Mouse (Mus musculus) intestine, postnatal 0 days (tissue): Measurements from ENCODE around the gene Ablim1. TPM values are rescaled to one million over a fixed set of nuclear protein-coding genes. Genes with fewer than 3 reads are reported as not detected.

Experiments used
- ATAC-seq: fragments of 200-750 bp; cut with Nextera tagmentation; 2 replicates; pipeline ENCODE4 v1.8.0; 2017; ENCODE audit warnings: mild to moderate bottlenecking, moderate TSS enrichment, moderate library complexity
- H3K27ac ChIP-seq: fragments of 300-500 bp; sonication (generic); 2 replicates; pipeline ENCODE4 v1.5.1; 2014; ENCODE audit warnings: mild to moderate bottlenecking, low read depth, low read length, moderate library complexity
- H3K27me3 ChIP-seq: fragments of 300-500 bp; sonication (generic); replicated peaks from 2 replicates; pipeline ENCODE4 v1.6.1; 2014; ENCODE audit warnings: low read length, mixed read lengths; ENCODE audit not compliant: control insufficient read depth, insufficient read depth
- H3K36me3 ChIP-seq: fragments of 300-500 bp; sonication (generic); 2 replicates; pipeline ENCODE4 v1.6.1; 2014; ENCODE audit warnings: mild to moderate bottlenecking, moderate library complexity; ENCODE audit not compliant: control insufficient read depth, insufficient read depth
- H3K4me1 ChIP-seq: fragments of 300-500 bp; sonication (generic); replicated peaks from 2 replicates; pipeline ENCODE4 v1.6.1; 2014; ENCODE audit warnings: antibody characterized with exemption, low read length, mixed read lengths; ENCODE audit not compliant: control insufficient read depth, insufficient read depth
- H3K4me2 ChIP-seq: fragments of 300-500 bp; sonication (generic); replicated peaks from 2 replicates; pipeline ENCODE4 v1.6.1; 2014; ENCODE audit warnings: low read depth, mild to moderate bottlenecking, moderate library complexity
- H3K4me3 ChIP-seq: fragments of 300-500 bp; sonication (generic); 2 replicates; pipeline ENCODE4 v1.5.1; 2014; ENCODE audit warnings: low read depth, low read length
- H3K9ac ChIP-seq: fragments of 300-500 bp; sonication (generic); 2 replicates; pipeline ENCODE4 v1.6.1; 2014; ENCODE audit warnings: mild to moderate bottlenecking, low read depth, low read length
- H3K9me3 ChIP-seq: fragments of 300-500 bp; sonication (generic); 2 replicates; pipeline ENCODE4 v1.6.1; 2016; ENCODE audit warnings: mixed run types; ENCODE audit not compliant: control insufficient read depth
- CTCF ChIP-seq: sonication (generic); IDR thresholded peaks from 2 replicates; pipeline ENCODE4 v1.5.1; 2016; ENCODE audit warnings: low read depth, mild to moderate bottlenecking, control low read depth, antibody characterized with exemption, moderate library complexity
- WGBS: fragments of 180-500 bp; shearing (Covaris S2); extraction: QIAGEN DNeasy Blood & Tissue Kit; methylation state at CpG from one replicate; pipeline ENCODE4 v1.1.7; 2014; 5-methylcytosine and 5-hydroxymethylcytosine counted together
- polyA plus RNA-seq: library from polyadenylated mRNA; unstranded; fragments of >200 nt; fragmentation: Nextera tagmentation; extraction: Ambion mirVana; gene quantifications from 2 replicates; pipeline ENCODE4 v1.2.1, GENCODE M21; 2015

Gene Ablim1
- polyA plus RNA-seq, 1 experiment from 2014 or later, result 24.4 TPM

GRCm38 (mm10) chr19:57130591-57130990 is 184.1 kb downstream of the Ablim1 start:
- 56% methylated on average over 4 of the region's 4 CpGs for WGBS
- Histone ChIP-seq H3K27me3 (no peaks in the 10 kb centered on the region), H3K4me2 (no peak overlapping the region), H3K9me3 (no peaks in the 10 kb centered on the region), H3K4me3 (no peak overlapping the region), H3K4me1 (no peaks in the 10 kb centered on the region; the same call in 1 of the 2 replicates), H3K27ac (no peak overlapping the region), H3K36me3 (peaks cover 5% of the 10 kb centered on the region; the same call in 1 of the 2 replicates), H3K9ac (no peak overlapping the region)
- TF ChIP-seq CTCF, result no peak
- peak; percentile 62; the same call in 1 of the 2 replicates for ATAC-seq

DNA sequence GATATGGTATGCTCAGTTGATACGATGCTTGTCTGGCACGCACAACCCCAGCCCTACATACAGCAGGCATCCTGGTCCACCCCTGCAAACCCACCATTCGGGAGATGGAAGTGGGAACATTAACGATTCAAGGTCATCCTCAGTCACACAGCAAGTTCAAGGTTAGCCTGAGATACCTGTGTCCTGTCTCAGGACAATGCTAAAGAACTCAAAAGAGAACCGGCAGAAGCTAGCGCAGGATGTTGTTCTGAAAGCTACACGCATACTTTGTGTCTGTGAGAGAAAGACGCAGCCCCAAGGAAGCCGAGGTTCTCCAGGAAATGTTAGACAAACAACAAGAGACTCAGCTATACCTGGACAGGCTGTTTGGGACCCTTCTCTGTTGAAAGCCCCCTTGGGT is 185.0 kb downstream of the Ablim1 start:
- Histone ChIP-seq H3K4me1 (no peaks in the 10 kb centered on the region; the same call in 1 of the 2 replicates), H3K4me3 (no peak overlapping the region), H3K27me3 (no peaks in the 10 kb centered on the region), H3K9ac (no peak overlapping the region), H3K36me3 (peaks cover 5% of the 10 kb centered on the region; the same call in 1 of the 2 replicates), H3K4me2 (no peak overlapping the region), H3K9me3 (no peaks in the 10 kb centered on the region), H3K27ac (no peak overlapping the region)
- 83% methylated on average over 9 of the region's 9 CpGs for WGBS
- no peak for ATAC-seq
- TF ChIP-seq CTCF, result no peak

- Histone ChIP-seq H3K27ac (no peak overlapping the region), H3K27me3 (no peaks in the 10 kb centered on the region), H3K4me1 (no peaks in the 10 kb centered on the region; the same call in 1 of the 2 replicates), H3K4me2 (no peak overlapping the region), H3K9ac (no peak overlapping the region), H3K36me3 (peaks cover 3% of the 10 kb centered on the region; the same call in 1 of the 2 replicates), H3K4me3 (no peak overlapping the region), H3K9me3 (no peaks in the 10 kb centered on the region)
- ATAC-seq, result no peak
- WGBS, result 73% methylated on average over 6 of the region's 6 CpGs
- no peak for TF ChIP-seq CTCF
Observed at GRCm38 (mm10) chr19:57128037-57128436, 186.7 kb downstream of the Ablim1 start.

GRCm38 (mm10) chr19:57127523-57127922 is 187.2 kb downstream of the Ablim1 start:
- H3K4me3 ChIP-seq, result no peak overlapping the region
- H3K27me3 ChIP-seq, result no peaks in the 10 kb centered on the region
- no peak for ATAC-seq
- H3K9ac ChIP-seq, result no peak overlapping the region
- TF ChIP-seq CTCF, result no peak
- H3K27ac ChIP-seq, result no peak overlapping the region
- H3K9me3 ChIP-seq, result no peaks in the 10 kb centered on the region
- H3K4me2 ChIP-seq, result no peak overlapping the region
- H3K4me1 ChIP-seq, result no peaks in the 10 kb centered on the region; the same call in 1 of the 2 replicates
- H3K36me3 ChIP-seq, result no peaks in the 10 kb centered on the region; the same call in 1 of the 2 replicates
- 93% methylated on average over 5 of the region's 5 CpGs for WGBS

DNA sequence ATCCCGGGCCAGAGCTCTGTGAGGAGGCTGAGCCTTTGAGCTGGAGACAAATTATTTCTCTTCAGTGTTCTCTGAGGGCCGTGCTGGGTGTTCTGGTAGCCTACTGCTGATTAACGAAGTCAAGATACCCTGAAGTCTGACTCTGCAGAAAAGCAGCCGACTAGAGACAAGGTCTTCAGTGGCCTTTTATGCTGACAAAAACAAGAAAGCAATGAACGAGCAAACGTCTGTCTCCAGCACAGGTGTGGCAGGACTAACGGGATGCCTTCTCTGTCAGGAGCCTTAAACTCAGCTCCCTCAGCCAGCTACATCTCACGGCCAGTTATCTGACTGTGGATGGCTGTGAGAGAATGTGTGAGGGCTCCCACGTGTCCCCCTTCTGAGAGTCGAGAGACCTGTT is 187.8 kb downstream of the Ablim1 start:
- Histone ChIP-seq H3K36me3 (no peaks in the 10 kb centered on the region; the same call in 1 of the 2 replicates), H3K4me1 (no peaks in the 10 kb centered on the region; the same call in 1 of the 2 replicates), H3K9ac (no peak overlapping the region), H3K27me3 (no peaks in the 10 kb centered on the region), H3K4me3 (no peak overlapping the region), H3K27ac (no peak overlapping the region), H3K9me3 (no peaks in the 10 kb centered on the region), H3K4me2 (no peak overlapping the region)
- WGBS, result 74% methylated on average over 10 of the region's 10 CpGs
- TF ChIP-seq CTCF, result no peak
- no peak for ATAC-seq

DNA sequence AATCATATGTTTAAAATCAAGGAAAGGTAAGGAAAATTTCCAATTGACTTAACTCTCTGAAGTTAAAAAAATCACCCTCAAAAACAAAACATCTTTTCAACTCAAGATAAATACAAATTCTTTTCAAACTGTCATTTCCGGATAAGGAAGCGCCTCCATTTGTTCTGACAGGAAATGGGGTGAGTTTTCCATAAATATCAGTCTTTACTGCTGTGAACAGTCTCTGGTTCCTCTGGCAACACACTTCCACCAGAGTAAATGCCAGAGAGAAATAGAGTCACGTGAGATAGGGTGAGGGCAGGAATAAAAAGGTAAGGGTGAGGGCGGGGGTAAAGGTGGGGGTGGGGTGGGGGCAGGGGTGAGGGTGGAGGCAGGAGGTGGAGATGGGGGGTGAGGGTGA is 189.8 kb downstream of the Ablim1 start:
- Histone ChIP-seq H3K4me2 (no peak overlapping the region), H3K9me3 (no peaks in the 10 kb centered on the region), H3K36me3 (no peaks in the 10 kb centered on the region; the same call in 1 of the 2 replicates), H3K9ac (no peak overlapping the region), H3K4me1 (no peaks in the 10 kb centered on the region), H3K27ac (no peak overlapping the region), H3K27me3 (no peaks in the 10 kb centered on the region), H3K4me3 (no peak overlapping the region)
- 57% methylated on average over 4 of the region's 4 CpGs for WGBS
- TF ChIP-seq CTCF, result no peak
- no peak for ATAC-seq

DNA sequence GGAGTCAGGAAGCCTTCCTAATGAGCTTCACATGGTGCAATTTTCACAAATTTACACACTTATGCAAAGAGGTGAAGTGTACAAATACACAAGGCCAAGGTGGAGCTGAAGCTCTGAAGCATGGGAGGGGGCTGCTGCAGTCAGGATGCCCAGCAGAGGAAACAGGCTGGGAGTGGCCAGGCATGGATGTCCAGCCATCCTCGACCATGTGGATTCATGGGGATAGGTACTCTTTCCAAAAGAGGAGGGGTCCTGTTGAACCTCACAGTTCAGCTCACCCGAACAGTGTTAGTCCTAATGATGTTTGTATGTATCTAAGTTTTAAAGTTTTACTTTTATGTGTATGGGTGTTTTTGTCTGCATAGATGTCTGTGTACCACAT is 190.6 kb downstream of the Ablim1 start:
- H3K4me2 ChIP-seq, result no peak overlapping the region
- H3K27ac ChIP-seq, result no peak overlapping the region
- H3K9me3 ChIP-seq, result no peaks in the 10 kb centered on the region
- no peaks in the 10 kb centered on the region; the same call in 1 of the 2 replicates for H3K36me3 ChIP-seq
- no peaks in the 10 kb centered on the region for H3K27me3 ChIP-seq
- no peak for ATAC-seq
- no peak for TF ChIP-seq CTCF
- 66% methylated on average over 2 of the region's 2 CpGs for WGBS
- no peak overlapping the region for H3K4me3 ChIP-seq
- no peaks in the 10 kb centered on the region for H3K4me1 ChIP-seq
- no peak overlapping the region for H3K9ac ChIP-seq
